Mouse (Mus musculus): ENCODE measurements around the gene Ddit4. TPM values are rescaled to one million over a fixed set of nuclear protein-coding genes. Genes with fewer than 3 reads are reported as not detected.

Ddit4 gene
- polyA plus RNA-seq (2017; shearing (Covaris generic)) = 5.0 TPM

DNA sequence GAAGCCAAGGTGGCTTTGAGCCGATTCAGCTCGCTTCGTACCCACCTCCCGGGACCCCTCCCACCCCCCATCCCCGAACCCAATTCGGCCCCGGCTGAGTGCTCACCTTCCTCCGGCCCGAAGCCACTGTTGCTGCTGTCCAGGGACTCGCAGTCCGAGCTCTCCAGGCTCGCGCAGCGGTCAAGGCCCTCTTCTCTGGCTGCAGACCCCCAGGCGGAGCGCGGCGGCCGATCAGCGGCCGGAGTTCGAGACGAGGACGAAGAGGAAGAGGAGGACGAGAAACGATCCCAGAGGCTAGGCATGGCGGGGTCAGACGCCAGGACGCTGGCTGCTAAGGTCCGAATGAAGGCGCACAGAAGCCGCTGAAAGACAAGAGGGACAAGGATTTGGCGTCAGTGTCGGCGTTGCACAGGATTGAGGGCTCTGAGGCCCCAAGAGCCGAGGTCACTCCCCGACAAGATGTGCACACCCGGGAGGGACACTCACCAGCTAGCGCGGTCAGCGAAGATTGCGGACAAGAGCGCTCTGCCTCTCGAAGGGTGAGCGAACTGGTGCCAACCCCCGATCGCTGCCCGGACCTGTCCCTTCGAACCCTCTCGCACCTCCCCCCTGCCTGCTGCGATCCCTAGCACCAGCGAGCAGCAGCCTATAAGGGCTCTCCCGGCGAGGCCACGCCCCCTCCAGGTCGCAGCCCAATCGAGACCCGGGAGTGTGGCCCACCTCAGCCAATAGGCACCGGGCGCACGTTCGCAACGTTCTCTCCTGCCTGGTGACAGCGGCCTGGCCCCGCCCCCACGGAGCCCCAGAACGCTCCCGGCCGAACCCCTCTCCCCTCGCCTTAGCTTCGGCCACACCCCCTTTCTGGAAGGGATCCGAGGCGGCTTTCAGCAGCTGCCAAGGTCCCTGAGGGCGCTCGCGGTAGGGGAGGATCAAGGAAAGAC, at the start of gene Ddit4:
Gene Ddit4, minus strand, starts transcription at position 624 of the 941 bp plus-strand sequence.

Other genes starting within 250 kb of the Ddit4 start
- gene Micu1, start 249.4 kb downstream of the Ddit4 start, polyA plus RNA-seq (2017; shearing (Covaris generic)) = 46.1 TPM
- gene Dnajb12, start 72.3 kb downstream of the Ddit4 start, polyA plus RNA-seq (2017; shearing (Covaris generic)) = 22.7 TPM
- gene Ascc1, start 51.0 kb upstream of the Ddit4 start, polyA plus RNA-seq (2017; shearing (Covaris generic)) = 39.5 TPM
- 72.2 TPM for gene Anapc16, start 51.3 kb upstream of the Ddit4 start, polyA plus RNA-seq (2017; shearing (Covaris generic))
- 0.26 TPM for gene Spock2, start 154.4 kb upstream of the Ddit4 start, polyA plus RNA-seq (2017; shearing (Covaris generic))

Measured in naive thymus-derived CD4-positive, alpha-beta T cell, adult 5 months (primary cell).